Mouse (Mus musculus) CH12F3 (cell line): Measurements from ENCODE around the gene Mkrn3.

Experiments
- in situ Hi-C: fragments of 300-500 bp; cut with MboI; formaldehyde crosslinking; loops from 2 replicates; pipeline ENCODE4 v1.14.3; 2020; ENCODE audit warnings: low sequenced_read_pairs

The Mkrn3 gene

DNA sequence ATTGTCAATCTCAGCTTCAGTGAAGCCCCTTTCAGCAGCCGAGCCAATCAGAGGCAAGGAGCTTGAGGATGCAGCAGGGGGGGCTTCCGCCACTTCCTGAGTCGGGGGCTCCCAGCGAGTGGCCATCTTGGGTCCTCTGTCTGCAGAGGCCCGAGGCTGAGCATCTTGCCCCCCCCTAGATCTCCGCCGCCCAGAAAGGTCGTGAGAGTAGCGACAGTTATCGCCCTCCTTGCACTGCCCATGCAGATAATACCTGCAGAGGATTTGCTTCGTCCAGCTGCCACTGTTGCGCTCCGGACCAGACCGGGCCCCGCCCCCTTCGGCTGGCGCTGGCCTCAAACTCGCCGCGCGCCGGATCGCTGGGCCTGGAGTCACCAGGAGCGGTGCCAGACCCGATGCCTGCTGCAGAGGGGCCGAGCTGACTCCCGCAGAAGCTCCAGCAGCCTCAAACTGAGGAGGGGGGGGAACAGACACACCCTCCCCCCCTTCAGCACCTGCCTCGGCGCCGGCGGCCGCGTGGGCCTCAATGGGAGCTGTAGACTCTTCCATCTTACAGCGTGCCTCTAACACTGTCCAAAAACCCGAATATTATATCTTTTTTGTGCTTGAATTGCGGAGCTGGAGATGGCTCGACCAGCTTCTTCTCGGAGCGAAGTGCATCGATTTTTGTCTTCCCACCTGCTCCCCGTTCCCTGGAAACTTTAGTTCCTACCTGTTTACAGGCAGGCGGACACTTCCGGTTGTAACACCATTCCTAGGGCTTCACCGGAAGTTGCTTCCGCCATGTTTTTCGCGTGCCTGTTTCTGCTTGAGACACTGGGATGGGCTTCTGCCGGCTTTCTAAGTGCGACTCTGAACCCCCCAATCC, at the start of gene Mkrn3:
Gene Mkrn3, minus strand, starts transcription at position 647 of the 868 bp plus-strand sequence.
- in situ Hi-C loops: no loop called here

DNA sequence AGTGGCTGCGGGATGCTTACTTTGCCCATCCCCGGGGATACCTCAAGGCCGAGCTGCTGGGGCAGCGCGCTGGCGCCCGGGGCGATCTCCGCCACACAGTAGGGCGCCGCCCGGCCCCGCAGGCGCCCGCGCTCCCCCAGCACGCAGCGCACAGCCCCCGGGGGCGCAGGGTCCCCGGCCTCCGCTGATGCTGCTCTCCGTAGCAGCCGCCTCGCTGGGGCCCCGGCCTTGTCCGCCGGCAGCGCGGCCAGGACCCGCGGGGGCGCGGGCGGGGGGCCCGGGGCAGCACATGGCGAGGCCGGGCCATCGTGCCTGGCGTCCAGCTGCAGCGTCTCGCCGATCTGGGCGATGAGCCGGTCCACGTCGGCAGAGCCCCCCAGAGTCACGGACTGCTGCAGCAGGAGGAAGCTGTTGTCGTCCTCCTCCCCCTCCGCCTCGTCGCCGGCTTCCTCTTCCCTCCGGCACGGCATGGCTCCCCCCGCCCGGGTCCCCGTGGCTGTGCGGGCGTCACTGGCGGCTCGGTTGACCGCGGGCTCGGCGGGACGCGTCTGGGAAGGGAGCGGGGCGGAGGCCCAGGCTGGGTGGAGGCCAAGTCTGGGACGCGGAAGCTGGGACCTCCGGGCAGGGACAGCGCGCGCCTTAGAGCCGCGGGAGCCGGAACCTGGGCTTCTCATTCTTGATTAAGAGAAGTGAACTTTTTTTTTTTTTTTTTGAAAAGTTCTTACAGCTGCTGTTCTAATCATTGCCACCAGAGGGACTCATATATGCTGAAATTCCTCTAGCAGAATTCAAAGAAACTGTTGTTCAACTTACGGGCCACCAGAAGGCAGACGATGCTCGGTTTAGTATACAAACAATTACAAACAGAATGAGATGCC, 44.2 kb upstream of the Mkrn3 start, which contains the start of gene Peg12:
Gene Peg12, minus strand, starts transcription at position 633 of the 878 bp plus-strand sequence.
- in situ Hi-C loops: no loop called here

DNA sequence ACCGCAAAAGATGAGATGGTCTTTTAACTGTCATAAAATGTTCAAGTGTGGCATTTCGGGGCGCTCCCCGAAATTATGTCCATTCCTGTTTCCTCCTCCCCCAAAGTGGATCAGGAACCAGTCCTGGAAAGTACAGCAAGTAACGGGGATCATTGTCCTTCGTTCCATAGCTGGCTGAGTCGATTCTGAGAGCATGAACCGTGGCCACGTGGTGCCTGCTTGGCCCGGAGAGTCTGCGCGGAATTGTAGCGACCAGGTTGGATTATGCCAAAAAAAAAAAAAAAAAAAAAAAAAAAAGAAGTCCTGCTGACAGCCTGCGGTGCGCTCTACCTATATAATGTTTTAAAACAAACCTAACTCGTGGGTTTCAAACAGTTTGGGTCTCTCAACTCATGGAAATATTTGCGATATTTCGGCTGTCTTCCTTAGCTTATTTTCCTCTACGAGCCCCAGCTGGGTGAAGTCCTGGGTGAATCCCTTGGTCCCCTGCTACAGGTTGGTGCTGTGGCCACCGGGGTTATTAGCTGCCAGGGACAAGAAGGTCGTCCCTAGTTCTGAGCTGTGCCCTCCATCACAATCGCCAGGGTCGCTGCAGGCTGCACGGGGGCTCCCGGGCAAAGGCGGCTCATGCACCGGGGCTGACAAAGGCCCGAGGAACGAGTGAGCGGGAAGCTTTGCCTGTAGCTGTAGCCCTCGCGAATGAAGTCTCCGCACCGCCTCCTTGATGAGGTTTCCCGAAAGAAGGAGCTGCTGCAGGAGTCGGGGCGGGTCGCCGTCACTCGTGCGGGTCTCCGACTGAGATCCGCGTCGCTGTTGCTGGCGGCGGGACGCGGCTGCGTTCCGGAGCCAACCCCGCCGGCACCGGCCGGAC, 43.3 kb upstream of the Mkrn3 start:
- in situ Hi-C loops: no loop called here

DNA sequence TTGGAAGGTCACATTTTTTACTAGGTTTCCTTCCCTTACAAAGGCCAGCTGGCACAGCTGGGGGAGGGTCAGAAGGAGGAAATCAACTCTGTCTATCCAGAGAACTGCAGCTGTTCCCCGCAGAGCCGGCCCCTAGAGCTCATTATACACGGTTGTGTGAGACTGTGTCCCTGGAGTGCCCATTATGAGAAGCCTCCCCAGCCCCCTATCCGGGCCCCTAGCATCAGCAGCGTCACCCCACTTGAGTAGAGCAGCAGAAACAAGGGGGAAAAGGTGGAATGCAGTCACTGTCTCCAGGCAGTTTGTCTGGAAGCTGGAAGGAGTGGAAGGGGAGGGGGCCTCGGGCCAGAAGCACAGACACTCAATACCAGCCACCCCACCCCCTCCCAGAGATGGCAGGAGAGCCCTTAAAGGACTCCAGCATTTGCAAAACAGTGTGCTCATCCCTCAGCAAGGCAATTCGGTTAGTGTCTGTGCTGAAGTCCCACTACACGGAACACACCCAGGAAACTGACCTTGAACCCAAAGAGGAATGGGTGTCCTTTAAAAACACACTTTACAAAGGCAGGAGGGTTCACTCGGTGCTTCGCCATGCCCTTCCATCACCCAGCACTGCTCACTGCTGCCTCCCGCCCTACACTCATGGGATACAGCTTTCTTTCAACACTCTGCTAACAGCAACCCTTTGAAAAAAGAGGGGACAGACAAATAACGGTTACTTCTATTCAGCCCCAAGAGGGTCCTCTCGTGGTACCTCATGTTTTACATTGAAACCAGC, 42.5 kb upstream of the Mkrn3 start:
- in situ Hi-C loops: no loop called here

DNA sequence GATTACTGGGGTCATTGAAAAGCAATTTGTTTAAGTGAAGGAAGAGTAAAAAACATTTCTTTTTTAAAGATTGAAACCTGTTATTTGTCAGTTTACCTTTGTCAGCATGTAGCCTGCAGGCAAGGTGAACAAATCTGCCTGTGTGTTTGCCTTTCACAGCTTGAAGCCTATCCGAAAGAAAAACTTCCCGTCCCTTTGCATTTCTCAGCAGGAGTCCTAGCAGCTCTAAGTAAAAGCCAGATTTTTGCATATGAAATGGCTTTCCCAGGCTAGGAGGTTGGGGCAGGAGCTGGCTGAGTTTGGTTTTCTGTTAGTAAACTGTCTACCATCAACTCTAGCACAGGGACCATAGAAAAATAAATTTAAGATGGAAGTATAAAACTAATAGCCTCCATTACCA, 32.4 kb upstream of the Mkrn3 start:
- in situ Hi-C loops: no loop called here

DNA sequence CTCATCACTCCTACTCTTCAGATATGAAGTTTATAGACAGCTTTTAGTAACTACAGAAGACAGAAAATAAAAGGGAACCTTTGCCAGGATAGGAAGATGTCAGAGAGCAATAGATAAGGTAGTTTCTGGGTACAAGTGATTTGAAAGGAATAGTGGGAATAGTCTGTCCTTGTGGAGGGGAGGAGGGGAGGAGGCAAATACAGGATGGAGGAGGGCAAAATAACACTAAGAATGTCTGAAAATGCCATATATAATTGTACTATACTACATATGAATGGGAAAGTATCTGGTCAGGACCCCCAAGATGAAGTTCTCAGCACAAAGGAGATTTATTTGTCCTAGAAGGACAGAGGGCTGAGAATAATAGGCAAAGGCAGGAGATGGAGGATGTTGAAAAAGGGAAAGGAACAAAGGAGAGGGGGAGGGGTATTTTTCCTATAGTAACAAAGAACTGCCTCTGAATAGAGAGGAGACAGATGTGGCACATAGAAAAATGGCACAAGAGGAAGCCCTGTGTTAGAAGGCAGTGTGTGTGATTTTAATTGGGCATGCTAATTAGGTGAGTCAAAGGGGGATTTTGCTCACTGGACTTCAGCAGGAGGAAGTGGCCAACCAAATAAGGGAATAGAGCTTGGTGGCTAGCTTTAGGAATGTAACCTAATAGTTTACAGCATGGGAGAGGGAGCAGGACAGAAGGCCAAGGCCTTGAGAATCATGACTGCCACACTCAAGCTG, 25.7 kb upstream of the Mkrn3 start:
- in situ Hi-C loops: no loop called here

DNA sequence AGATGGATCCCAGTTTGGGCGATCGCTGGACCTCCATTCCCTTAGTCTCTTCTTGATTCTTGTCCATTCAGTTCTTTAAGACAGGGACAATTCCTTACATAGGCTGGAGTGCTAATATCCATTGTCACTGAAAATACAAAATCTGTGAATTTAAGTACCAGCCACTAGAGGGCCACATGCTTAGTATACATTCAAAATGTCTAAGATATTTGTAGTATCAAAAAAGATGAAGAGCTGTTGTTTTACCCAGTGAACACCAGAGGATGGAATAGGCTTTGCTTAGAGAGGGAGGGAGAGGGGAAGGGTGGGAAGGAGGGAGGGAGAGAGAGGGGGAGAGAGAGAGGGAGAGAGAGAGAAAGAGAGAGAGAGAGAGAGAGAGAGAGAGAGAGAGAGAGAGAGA, 16.5 kb upstream of the Mkrn3 start:
- in situ Hi-C loops: no loop called here

DNA sequence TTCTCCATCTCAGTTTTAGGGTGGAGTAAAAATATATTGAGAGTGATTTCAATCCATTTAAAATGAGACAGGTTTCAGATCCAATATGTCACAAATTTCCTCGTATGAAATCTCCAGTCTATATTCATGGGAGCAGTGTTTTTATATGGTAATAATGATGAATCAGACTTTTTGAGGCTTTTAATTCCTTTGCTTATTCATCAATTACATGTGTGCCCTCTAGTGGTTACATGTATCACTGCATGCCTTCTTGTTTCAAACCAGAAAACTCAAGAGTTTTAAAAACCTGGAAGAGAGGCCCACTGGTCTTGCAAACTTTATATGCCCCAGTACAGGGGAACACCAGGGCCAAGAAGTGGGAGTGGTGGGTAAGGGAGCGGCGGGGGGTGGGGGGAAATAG, 13.3 kb upstream of the Mkrn3 start:
- in situ Hi-C loops: no loop called here

DNA sequence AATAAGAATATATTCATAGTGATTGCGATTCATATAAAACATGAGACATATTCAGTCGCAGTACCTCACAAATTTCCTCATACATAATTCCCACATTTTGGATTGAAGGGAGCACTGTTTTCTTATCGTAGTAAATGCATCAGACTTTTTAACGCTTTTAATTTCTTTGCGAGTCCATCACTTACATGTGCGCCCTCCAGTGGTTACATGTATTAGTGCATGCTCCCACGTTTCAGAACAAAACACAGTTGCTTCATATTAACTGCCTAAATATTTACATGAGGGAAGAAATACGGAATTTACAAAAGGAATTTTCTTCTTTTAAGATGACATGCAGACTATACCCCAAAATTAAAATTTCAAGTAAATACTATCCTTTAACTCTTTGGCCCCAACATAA, 8.4 kb upstream of the Mkrn3 start:
- in situ Hi-C loops: no loop called here

DNA sequence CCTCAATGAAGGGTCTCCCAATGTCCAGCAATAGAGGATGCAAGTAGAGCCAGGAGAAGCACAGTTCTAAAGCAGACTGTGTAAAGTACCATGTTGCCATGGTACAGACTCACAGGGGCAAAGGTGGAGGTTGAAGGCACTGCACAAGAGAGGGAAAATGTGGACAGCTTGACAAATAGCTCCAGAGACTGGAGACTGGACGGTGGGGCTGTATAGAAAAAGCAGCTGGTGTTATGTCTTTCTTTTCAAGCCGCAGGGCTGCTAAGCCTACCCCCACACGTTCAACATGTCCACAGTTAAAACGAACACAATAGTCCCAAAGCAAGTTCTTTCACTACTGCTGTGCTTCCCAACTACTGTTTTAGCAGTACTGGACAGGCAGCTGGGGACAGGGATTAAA, 3.3 kb upstream of the Mkrn3 start:
- in situ Hi-C loops: no loop called here

DNA sequence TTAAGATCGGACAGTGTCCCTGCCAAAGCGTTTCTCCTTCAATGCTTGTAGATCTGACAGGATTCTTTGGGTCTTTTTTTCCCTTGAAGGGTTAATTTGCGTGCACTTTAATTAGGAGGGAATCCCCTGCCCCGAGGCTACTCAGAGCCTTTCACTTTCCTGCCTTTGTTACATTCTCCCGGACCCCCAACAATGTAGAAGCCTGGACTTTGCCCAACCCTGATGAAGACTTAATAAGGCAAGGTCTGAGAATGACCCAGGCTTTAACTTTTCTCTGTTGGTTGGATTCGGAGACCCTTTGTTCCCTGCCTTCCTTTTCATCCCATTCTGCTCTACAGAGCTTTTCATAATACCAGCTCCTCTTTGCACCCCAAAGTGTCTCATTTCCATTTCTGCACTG, 627 bp upstream of the Mkrn3 start:
- in situ Hi-C loops: no loop called here

DNA sequence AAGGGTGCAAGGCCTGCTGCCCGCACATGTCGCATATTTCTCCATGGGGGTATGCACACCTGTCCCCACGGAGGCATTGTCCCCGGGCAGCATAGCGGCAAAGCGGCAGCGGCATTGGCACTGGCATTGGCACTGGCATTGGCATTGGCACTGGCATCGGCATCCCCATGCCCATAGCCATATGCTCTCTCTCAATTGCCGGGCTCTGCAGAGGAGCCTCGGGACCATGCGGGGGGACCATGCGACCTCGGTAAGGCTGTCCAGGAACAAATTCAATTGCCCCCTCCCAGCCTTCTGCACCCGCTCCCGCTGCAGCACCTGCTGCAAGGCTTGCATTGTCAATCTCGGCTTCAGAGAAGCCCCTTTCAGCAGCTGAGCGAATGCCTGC, 840 bp downstream of the Mkrn3 start:
- in situ Hi-C loops: no loop called here

DNA sequence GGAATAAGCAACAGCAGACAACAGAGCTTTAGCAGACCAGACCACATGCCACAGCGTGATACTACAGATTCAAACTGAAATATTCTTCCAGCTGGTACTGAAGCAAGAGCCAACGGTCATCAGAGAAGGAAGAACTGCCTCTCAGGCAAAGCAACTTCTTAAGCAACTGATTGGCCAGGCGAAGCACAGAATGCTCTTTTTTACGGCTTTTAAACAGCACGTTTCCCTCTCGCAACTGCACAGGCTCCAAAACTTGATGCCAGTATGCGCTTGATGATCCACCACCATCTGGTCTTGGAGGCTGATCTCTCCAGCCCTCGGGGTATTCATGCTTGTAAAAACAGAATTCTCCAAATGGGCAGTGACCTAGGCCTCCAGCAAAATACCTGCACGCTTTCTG, 1.6 kb downstream of the Mkrn3 start:
- in situ Hi-C loops: no loop called here

DNA sequence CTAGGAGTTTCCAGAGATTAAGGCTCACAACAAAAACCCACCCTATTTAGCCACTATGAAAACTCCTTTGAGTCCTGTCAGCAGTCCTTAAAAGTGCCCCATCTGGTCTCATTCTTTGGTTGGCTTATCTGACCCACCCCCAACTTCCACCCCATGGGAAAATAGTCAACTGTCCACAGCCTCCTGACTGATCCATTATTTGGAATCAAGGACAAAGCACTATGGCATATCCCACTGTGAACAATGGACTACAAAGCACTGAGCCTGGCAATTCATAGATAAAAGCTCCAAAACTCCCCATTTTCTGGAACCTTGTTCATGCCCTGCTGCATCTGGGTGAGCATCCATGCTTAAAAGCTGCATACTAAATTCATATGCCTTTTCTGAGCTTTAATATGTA, 3.8 kb downstream of the Mkrn3 start:
- in situ Hi-C loops: no loop called here

DNA sequence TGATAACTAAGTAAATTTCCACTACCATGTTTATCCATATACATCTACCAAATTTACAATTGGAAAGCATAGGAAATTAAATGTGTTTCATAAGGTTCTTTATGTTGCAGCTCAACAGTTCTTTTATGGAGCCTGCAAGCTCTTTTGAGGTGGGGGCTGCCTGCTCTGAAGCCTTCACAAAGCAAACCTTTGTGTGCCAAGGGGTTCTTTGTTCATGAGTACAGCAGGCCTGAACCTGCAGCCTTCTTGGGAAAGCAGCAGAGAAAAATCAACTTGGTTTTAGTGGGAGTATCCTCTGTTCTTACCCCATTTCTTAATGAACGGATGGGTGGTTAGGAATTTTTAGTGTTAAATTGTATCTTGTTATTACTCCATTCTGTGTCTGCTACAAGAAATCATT, 4.7 kb downstream of the Mkrn3 start:
- in situ Hi-C loops: no loop called here

DNA sequence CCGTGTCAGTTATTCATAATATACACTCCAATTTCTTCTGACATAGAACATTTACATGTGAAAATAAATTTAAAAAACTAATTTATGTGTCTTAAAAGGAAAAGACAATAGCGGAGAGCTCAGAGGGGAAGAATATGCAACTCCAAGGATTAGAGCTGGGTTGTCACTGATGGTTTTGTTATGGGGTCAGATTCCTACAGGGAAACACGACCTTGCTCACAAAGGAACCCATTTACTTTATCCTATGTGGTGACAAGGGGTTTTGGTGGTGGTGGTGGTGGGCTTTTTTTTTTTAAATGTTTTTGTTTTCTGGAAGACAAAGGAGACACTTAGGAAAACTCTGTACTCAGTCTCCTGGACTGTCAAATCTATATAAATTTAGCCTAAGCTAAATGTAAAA, 12.1 kb downstream of the Mkrn3 start:
- in situ Hi-C loops: no loop called here

DNA sequence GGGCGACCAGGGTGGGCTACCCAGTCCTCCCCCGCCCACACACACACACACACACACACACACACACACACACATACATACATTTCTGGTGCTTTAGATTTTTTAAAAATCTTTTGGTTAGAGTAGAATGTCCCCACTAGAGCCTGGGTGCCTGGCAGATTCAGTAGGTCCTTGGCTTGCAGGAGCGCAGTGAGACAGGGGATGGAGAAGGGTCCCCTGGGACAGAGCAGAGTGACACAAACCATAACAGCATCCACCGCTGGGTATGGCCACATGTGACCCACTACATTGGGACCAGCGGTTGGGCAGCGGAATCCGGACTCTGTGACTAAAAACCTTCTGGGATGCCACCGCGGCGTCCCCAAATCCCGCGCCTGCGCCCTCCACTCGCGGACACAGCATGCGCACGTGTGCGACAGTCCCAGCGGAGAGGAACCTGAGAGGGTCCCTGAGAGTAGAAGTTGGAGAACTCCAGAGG, 13.3 kb downstream of the Mkrn3 start:
- in situ Hi-C loops: no loop called here

DNA sequence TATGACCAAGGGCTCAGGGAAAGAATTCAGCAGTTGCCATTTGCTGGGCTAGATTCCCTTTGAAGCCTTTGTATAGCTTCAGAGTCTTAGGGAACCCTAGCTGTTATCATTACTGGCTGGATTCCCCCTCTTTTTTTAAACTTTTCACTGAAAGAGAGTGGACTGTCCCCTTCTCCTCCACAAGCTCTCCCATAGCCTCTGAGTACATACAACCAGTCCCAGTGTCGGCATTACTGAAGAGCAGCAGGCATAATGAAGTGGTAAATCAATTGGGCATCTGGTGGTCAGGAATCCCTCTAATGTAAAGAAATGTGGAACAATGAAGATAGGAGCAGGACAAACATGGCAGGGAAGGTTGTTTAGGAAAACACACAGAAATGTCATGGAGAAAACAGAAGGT, 27.7 kb downstream of the Mkrn3 start:
- in situ Hi-C loops: no loop called here

DNA sequence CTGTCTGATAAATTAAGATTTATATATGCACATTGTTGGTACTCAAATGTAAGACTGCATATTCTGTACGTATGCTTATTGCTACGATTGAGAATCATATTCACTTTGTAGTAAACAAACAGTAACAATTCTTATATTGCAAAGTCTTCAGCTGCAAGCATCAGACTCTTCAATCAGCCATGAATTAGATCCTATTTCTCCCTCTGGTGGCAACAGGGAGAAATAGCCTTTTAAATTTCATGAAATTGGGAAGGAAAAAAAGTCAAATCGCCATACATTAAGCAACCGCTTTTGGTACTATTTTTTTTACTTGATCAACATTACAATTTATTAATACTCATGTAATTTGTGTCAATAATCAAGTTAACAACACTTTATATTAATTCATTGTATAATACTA, 31.6 kb downstream of the Mkrn3 start:
- in situ Hi-C loops: no loop called here
